Mouse (Mus musculus): Measurements from ENCODE around the gene Pax2.

DNA sequence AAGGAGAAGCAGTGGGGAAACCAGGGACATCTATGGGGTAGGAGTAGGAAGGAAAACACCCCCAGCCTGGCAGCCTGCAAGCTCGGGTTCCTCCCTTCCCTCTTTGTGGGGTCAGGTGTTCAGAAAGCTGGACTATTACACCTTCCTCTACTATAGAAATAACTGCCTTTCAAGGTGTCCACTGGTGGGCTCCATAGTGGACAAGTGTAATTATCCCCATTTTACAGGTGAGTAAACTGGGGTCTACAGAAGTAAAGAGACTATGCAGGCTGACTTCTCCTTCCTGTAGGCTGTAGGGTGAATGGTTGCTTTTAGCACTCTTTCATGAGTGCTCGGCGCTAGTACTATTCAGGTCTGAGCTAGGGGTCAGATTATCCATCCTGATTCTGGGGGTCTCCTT lies 4.3 kb upstream of the Pax2 start:
- TF ChIP-seq CTCF (IDR thresholded peaks at IDR 0.05; ENCODE audit: control insufficient read depth, insufficient read depth, insufficient replicate concordance, low read depth, low read length) (no peak), POLR2A (IDR thresholded peaks at IDR 0.05; ENCODE audit: control insufficient read depth, low read depth, low read length) (no peak)
